Mouse (Mus musculus): ENCODE results near the gene Fbxo42. TPM values are rescaled to one million over a fixed set of nuclear protein-coding genes. Genes with fewer than 3 reads are reported as not detected.

The Fbxo42 gene
- total RNA-seq, 2 experiments from 2014 or later: 10.2 to 15.3 TPM

- no peak for ATAC-seq (replicated peaks; ENCODE audit: low FRiP score, low TSS enrichment, poor library complexity, severe bottlenecking)
These were observed 16.0 kb downstream of the Fbxo42 start for GRCm38 (mm10) chr4:141163729-141164128.

GRCm38 (mm10) chr4:141165744-141166292, 18.1 kb downstream of the Fbxo42 start:
- no peak for ATAC-seq (replicated peaks; ENCODE audit: low FRiP score, low TSS enrichment, poor library complexity, severe bottlenecking)

- ATAC-seq (replicated peaks; ENCODE audit: low FRiP score, low TSS enrichment, poor library complexity, severe bottlenecking): 0 out of 2 replicates have a peak, but pooled peaks have one; percentile 23
These were observed 19.4 kb downstream of the Fbxo42 start for GRCm38 (mm10) chr4:141167156-141167555.

GRCm38 (mm10) chr4:141172121-141172520, 24.4 kb downstream of the Fbxo42 start:
- no peak for ATAC-seq (replicated peaks; ENCODE audit: low FRiP score, low TSS enrichment, poor library complexity, severe bottlenecking)

GRCm38 (mm10) chr4:141175783-141176182, 28.1 kb downstream of the Fbxo42 start:
- ATAC-seq (replicated peaks; ENCODE audit: low FRiP score, low TSS enrichment, poor library complexity, severe bottlenecking): no peak

- no peak for ATAC-seq (replicated peaks; ENCODE audit: low FRiP score, low TSS enrichment, poor library complexity, severe bottlenecking)
These were observed 28.7 kb downstream of the Fbxo42 start for GRCm38 (mm10) chr4:141176328-141176838.

GRCm38 (mm10) chr4:141178500-141178899, 30.8 kb downstream of the Fbxo42 start:
- no peak for ATAC-seq (replicated peaks; ENCODE audit: low FRiP score, low TSS enrichment, poor library complexity, severe bottlenecking)

GRCm38 (mm10) chr4:141180831-141181230, 33.1 kb downstream of the Fbxo42 start:
- ATAC-seq (replicated peaks; ENCODE audit: low FRiP score, low TSS enrichment, poor library complexity, severe bottlenecking): no peak

- no peak for ATAC-seq (replicated peaks; ENCODE audit: low FRiP score, low TSS enrichment, poor library complexity, severe bottlenecking)
These were observed 34.3 kb downstream of the Fbxo42 start for GRCm38 (mm10) chr4:141181981-141182380.

GRCm38 (mm10) chr4:141183932-141184331, 36.2 kb downstream of the Fbxo42 start:
- no peak for ATAC-seq (replicated peaks; ENCODE audit: low FRiP score, low TSS enrichment, poor library complexity, severe bottlenecking)

GRCm38 (mm10) chr4:141184426-141184825, 36.7 kb downstream of the Fbxo42 start:
- ATAC-seq (replicated peaks; ENCODE audit: low FRiP score, low TSS enrichment, poor library complexity, severe bottlenecking): no peak

GRCm38 (mm10) chr4:141186923-141187836, 39.5 kb downstream of the Fbxo42 start:
- ATAC-seq (replicated peaks; ENCODE audit: low FRiP score, low TSS enrichment, poor library complexity, severe bottlenecking): no peak

- ATAC-seq (replicated peaks; ENCODE audit: low FRiP score, low TSS enrichment, poor library complexity, severe bottlenecking): no peak
These were observed 43.6 kb downstream of the Fbxo42 start for GRCm38 (mm10) chr4:141191294-141191693.

GRCm38 (mm10) chr4:141194553-141194952, 46.8 kb downstream of the Fbxo42 start:
- no peak for ATAC-seq (replicated peaks; ENCODE audit: low FRiP score, low TSS enrichment, poor library complexity, severe bottlenecking)

GRCm38 (mm10) chr4:141196981-141197685, 49.4 kb downstream of the Fbxo42 start:
- peak; percentile 45; the same call in 1 of the 2 replicates for ATAC-seq (replicated peaks; ENCODE audit: low FRiP score, low TSS enrichment, poor library complexity, severe bottlenecking)

GRCm38 (mm10) chr4:141197686-141198035, 49.9 kb downstream of the Fbxo42 start:
- ATAC-seq (replicated peaks; ENCODE audit: low FRiP score, low TSS enrichment, poor library complexity, severe bottlenecking): no peak

- no peak for ATAC-seq (replicated peaks; ENCODE audit: low FRiP score, low TSS enrichment, poor library complexity, severe bottlenecking)
These were observed 53.2 kb downstream of the Fbxo42 start for GRCm38 (mm10) chr4:141200906-141201305.

- no peak for ATAC-seq (replicated peaks; ENCODE audit: low FRiP score, low TSS enrichment, poor library complexity, severe bottlenecking)
These were observed 54.5 kb downstream of the Fbxo42 start for GRCm38 (mm10) chr4:141202192-141202591.

GRCm38 (mm10) chr4:141204580-141205061, 56.9 kb downstream of the Fbxo42 start:
- peak; percentile 60 for ATAC-seq (replicated peaks; ENCODE audit: low FRiP score, low TSS enrichment, poor library complexity, severe bottlenecking)

GRCm38 (mm10) chr4:141207081-141207480, 59.4 kb downstream of the Fbxo42 start:
- no peak for ATAC-seq (replicated peaks; ENCODE audit: low FRiP score, low TSS enrichment, poor library complexity, severe bottlenecking)

Measured in megakaryocyte-erythroid progenitor cell, adult 5-6 weeks (primary cell).